Mouse (Mus musculus): Measurements from ENCODE around the gene Sppl2b. TPM values are rescaled to one million over a fixed set of nuclear protein-coding genes. Genes with fewer than 3 reads are reported as not detected.

Gene Sppl2b
- polyA plus RNA-seq, 1 experiment, result 94.2 TPM

DNA sequence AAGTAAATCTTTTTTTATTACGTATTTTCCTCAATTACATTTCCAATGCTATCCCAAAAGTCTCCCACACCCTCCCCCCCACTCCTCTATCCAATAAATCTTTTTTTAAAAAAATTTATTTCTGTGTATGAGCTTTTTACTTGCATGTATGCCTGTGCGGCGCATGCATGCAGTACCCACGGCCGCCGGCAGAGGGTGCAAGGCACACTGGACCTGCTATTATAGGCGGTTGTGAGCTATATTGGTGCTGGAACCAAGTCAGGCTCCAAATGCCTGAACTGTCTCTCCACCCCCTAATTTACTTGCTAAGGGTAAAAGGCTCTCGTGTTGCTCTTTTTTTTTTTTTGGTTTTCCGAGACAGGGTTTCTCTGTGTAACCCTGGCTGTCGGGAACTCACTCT lies 26.2 kb downstream of the Sppl2b start:
- TF ChIP-seq CTCF (IDR thresholded peaks at IDR 0.05; ENCODE audit: extremely low read depth, insufficient read depth, low read length) (peak; percentile 54), POLR2A (IDR thresholded peaks at IDR 0.05; ENCODE audit: extremely low read depth, insufficient read depth, low read length) (no peak)
- H3K27ac ChIP-seq (ENCODE audit: insufficient read depth, low read length), result no peak overlapping the region
- H3K4me1 ChIP-seq (ENCODE audit: control insufficient read depth, insufficient read depth, low read length), result no peaks in the 10 kb centered on the region
- no peak overlapping the region for H3K4me3 ChIP-seq (ENCODE audit: insufficient read depth, low read length)

DNA sequence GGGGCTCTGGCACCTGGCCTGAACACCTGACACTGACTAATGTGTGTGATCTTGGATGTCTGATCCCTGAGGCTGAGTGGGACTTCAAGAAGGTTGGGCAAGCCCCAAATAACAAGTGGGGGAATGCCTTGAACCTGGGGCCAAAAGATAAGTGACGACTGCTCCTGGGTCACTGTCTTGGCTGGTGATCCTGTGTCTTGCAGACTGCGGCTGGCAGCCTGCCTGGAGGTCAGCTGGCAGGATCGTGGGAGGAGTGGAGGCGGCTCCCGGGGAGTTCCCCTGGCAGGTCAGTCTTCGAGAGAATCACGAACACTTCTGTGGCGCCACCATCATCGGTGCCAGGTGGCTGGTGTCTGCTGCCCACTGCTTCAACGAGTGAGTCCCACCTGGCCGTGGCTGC lies 32.1 kb downstream of the Sppl2b start:
- no peak overlapping the region for H3K27ac ChIP-seq (ENCODE audit: insufficient read depth, low read length)
- no peaks in the 10 kb centered on the region for H3K4me1 ChIP-seq (ENCODE audit: control insufficient read depth, insufficient read depth, low read length)
- H3K4me3 ChIP-seq (ENCODE audit: insufficient read depth, low read length), result no peak overlapping the region
- TF ChIP-seq POLR2A (IDR thresholded peaks at IDR 0.05; ENCODE audit: extremely low read depth, insufficient read depth, low read length) (no peak), CTCF (IDR thresholded peaks at IDR 0.05; ENCODE audit: extremely low read depth, insufficient read depth, low read length) (no peak)

DNA sequence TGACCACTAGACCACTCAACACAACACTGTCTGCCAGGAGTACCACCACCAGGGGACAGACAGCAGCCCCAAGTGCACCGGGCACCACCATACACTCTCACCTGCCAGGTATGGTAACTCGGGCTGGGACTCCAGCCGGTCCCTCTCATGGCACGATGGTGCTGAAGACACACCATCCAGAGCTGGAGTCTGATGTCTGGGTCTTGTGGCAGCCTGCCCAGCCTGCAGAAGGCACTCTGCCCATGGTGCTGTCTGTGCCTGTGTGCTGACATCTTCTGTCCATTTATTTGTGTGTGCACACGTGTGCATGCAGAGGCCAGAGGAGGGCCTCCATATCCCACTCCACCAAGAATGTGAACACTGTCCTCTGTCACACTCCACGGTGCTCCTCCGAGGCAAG lies 40.0 kb downstream of the Sppl2b start:
- peaks cover 6% of the 10 kb centered on the region for H3K4me1 ChIP-seq (ENCODE audit: control insufficient read depth, insufficient read depth, low read length)

DNA sequence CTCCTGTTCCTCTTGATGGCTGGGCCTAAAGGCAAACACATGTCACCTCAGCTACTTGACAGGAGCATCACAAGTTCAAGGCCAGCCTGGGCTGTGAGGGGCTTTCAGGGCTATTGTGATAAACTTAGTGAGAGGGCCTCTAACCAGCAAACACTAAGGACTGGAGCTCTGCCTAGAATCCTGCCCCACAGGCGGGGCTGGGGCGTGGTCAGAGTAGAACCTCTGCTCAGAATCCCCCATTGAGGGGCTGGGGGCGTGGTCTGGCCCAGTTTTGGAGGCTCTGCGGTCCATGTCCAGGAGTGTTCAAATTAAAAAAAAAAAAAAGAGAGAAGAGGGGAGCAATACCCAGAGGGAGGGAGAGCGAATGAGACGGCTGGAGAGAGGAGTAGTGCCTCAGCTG lies 40.6 kb downstream of the Sppl2b start:
- Histone ChIP-seq H3K4me1 (ENCODE audit: control insufficient read depth, insufficient read depth, low read length) (peaks cover 6% of the 10 kb centered on the region), H3K4me3 (ENCODE audit: insufficient read depth, low read length) (no peak overlapping the region), H3K27ac (ENCODE audit: insufficient read depth, low read length) (no peak overlapping the region)
- no peak for TF ChIP-seq POLR2A (IDR thresholded peaks at IDR 0.05; ENCODE audit: extremely low read depth, insufficient read depth, low read length)
- TF ChIP-seq CTCF (IDR thresholded peaks at IDR 0.05; ENCODE audit: extremely low read depth, insufficient read depth, low read length), result no peak

More for the DNA sequence above, 40.0 kb downstream of the Sppl2b start:
- no peak overlapping the region for H3K4me3 ChIP-seq (ENCODE audit: insufficient read depth, low read length)
- H3K27ac ChIP-seq (ENCODE audit: insufficient read depth, low read length), result no peak overlapping the region
- no peak for TF ChIP-seq CTCF (IDR thresholded peaks at IDR 0.05; ENCODE audit: extremely low read depth, insufficient read depth, low read length)
- TF ChIP-seq POLR2A (IDR thresholded peaks at IDR 0.05; ENCODE audit: extremely low read depth, insufficient read depth, low read length), result no peak

DNA sequence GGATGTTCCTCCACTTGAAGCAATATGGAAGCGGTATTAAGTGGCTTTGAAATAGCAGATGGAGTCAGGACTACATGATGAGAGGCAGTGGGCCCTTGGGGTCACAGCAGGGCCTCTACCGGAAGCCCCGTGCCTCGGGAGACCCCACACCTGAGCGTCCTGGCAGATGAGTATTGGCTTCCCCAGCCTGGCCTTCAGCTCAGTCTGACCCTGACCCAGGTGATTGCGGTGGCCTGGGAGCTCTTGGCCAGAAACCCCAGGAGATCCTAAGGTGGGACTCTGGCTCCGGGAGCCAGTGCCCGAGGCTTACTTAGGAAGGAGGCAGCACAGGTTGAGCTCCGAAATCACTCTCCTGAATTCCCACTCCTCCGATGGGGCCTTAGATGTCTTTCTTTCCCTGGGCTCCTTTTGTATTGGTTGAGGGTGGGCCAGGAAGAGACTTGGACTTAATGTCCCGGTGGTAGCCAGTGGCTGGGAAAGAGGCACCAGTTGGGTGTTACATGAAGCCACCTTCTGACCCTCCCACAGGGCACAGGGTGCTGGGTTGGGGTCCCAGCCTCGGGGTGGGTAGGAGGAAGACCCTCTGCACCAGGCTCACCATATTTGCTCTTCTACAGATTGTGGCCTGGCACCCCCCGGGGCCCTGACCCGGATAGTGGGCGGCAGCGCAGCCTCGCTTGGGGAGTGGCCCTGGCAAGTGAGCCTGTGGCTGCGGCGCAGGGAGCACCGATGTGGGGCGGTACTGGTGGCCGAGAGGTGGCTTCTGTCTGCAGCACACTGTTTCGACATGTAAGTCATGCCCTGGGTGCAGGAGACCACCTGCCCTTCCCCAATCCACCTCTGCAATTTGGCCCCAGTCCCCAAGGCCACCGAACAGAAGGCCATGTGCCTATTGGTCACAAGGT lies 41.8 kb downstream of the Sppl2b start:
- no peak overlapping the region for H3K27ac ChIP-seq (ENCODE audit: insufficient read depth, low read length)
- peaks cover 6% of the 10 kb centered on the region for H3K4me1 ChIP-seq (ENCODE audit: control insufficient read depth, insufficient read depth, low read length)
- H3K4me3 ChIP-seq (ENCODE audit: insufficient read depth, low read length), result no peak overlapping the region
- no peak for TF ChIP-seq CTCF (IDR thresholded peaks at IDR 0.05; ENCODE audit: extremely low read depth, insufficient read depth, low read length)

DNA sequence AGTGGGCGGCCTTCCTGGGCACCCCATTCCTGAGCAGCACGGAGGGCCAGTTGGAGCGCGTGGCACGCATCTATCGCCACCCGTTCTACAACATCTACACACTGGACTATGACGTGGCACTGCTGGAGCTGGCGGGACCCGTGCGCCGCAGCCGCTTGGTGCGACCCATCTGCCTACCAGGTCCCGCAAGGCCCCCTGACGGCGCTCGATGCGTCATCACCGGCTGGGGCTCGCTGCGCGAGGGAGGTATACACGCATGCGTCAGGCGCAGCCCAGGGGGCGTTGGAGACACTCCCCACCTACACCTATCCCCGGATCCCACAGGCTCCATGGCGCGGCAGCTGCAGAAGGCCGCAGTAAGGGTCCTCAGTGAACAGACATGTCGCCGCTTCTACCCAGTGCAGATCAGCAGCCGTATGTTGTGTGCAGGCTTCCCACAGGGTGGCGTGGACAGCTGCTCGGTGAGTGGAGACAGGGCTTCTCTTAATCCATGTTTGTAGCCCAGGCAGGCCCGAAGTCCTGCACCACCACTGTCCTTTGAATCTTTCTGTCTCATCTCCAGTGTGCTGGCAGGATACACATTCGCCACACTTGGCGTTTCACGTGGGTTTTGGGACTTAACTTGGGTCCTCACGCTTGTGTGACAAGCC lies 42.9 kb downstream of the Sppl2b start:
- peak overlapping the region; percentile 96 for H3K27ac ChIP-seq (ENCODE audit: insufficient read depth, low read length)
- TF ChIP-seq POLR2A (IDR thresholded peaks at IDR 0.05; ENCODE audit: extremely low read depth, insufficient read depth, low read length) (peak; percentile 65), CTCF (IDR thresholded peaks at IDR 0.05; ENCODE audit: extremely low read depth, insufficient read depth, low read length) (no peak)
- H3K4me3 ChIP-seq (ENCODE audit: insufficient read depth, low read length), result peak overlapping the region; percentile 45
- peaks cover 6% of the 10 kb centered on the region for H3K4me1 ChIP-seq (ENCODE audit: control insufficient read depth, insufficient read depth, low read length)

DNA sequence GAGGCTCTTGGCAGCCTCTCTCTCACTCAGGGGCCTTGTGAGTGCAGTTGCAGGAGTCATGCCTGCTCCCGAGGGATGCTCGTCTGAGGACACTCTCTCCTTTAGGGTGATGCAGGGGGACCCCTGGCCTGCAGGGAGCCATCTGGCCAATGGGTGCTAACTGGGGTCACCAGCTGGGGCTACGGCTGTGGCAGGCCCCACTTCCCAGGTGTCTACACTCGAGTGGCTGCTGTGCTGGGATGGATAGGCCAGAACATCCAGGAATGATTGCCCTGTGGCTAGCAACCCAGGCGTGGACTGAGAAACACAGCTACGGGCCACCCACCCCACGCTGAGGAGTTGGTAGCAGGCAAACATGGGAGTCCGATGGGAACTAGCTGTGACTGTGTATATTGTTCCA lies 44.0 kb downstream of the Sppl2b start:
- peaks cover 6% of the 10 kb centered on the region for H3K4me1 ChIP-seq (ENCODE audit: control insufficient read depth, insufficient read depth, low read length)
- TF ChIP-seq CTCF (IDR thresholded peaks at IDR 0.05; ENCODE audit: extremely low read depth, insufficient read depth, low read length), result no peak
- TF ChIP-seq POLR2A (IDR thresholded peaks at IDR 0.05; ENCODE audit: extremely low read depth, insufficient read depth, low read length), result no peak
- no peak overlapping the region for H3K27ac ChIP-seq (ENCODE audit: insufficient read depth, low read length)
- peak overlapping the region; percentile 71; the same call in 1 of the 2 replicates for H3K4me3 ChIP-seq (ENCODE audit: insufficient read depth, low read length)

DNA sequence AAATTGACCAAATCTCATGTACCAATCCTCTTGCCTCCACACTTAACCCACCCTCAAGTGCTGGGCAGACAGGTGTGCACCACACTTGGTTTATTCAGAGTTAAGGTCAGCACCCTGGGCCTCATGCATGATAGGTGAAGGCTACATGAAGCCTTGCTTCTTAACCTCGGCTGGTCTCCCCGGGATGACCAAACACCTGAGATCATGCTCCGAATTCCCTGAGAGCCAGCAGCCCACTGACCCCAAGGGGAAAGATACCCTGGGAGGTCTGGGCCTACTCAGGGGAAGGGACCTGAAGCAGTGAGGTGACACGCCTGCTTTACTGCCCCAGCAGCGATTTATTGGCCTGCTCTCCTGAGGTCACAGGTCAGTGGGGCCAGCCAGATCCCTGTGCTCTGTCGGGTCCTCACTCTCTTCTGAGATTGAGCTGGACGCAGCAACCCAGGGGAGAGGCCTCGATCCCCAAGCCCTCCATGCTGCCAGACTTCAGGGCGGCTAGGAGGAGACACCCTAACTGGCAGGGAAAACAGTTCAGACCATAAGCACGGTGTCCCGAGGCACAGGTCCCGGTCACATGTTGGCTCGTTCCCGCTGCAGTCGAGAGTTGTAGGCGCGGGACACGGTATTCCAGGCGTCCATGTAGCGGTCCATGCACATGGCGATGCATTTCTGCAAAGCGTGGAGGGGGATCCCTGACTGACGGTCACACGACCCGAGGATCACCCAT lies 44.7 kb downstream of the Sppl2b start:
- Histone ChIP-seq H3K4me3 (ENCODE audit: insufficient read depth, low read length) (peak overlapping the region; percentile 71), H3K27ac (ENCODE audit: insufficient read depth, low read length) (no peak overlapping the region), H3K4me1 (ENCODE audit: control insufficient read depth, insufficient read depth, low read length) (peaks cover 6% of the 10 kb centered on the region)
- TF ChIP-seq POLR2A (IDR thresholded peaks at IDR 0.05; ENCODE audit: extremely low read depth, insufficient read depth, low read length) (no peak), CTCF (IDR thresholded peaks at IDR 0.05; ENCODE audit: extremely low read depth, insufficient read depth, low read length) (no peak)
